Mouse (Mus musculus) embryonic fibroblast, embryonic 13.5 days (primary cell): ENCODE measurements around the gene Polrmt.

ENCODE experiments used
- CTCF ChIP-seq: IDR thresholded peaks from 2 replicates; pipeline ENCODE4 v1.5.1; 2011; ENCODE audit warnings: mild to moderate bottlenecking, control low read depth, low read length, moderate library complexity, borderline replicate concordance; ENCODE audit not compliant: insufficient read depth
- POLR2A ChIP-seq: IDR thresholded peaks from 2 replicates; pipeline ENCODE4 v1.6.1; 2011; ENCODE audit warnings: low read depth, mild to moderate bottlenecking, control low read depth, low read length, moderate library complexity

GRCm38 (mm10) chr10:79701443-79702129, 44.8 kb downstream of the Polrmt start:
- TF ChIP-seq POLR2A (no peak), CTCF (no peak)
